Comparison of ENCODE assay signal across 11 mouse cellular contexts in the genomic region with DNA sequence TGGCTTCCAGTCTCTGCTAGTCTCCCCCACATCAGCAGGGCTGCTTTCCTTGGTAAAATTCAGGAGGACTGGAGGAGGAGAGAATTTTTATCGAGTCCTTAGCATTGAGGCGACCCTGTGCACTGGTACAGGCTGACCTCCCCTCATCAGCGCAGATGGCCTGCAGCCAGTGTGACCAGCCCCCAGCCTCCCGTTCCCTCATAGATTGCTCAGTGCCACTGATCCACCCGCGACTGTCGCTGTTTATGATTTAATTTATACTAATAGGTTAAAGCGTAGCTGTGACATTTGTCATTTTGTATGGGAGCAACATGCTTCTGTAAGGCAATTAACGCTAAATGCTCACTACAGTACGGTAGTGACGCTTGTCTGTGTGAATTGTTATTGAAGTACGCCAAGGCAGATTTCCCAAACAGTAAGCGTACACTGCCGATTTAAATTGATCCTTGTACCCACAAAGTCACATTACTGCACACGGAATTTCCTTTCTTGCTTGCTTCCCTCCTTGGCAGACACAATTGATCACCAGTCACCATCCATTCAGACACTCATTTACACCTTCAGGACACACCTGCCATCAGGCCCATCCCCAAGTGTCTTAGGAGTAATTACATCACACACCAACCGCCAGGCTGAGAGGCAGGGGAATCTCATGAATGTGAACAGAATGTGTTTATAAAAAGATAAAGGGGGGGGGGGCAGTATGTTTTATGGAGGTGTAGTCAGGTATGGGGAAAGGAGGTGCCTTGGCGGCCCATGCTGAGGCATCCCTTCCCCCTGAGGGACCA. TPM values are rescaled to one million over a fixed set of nuclear protein-coding genes. Genes with fewer than 3 reads are reported as not detected.
DNase-seq lines count a peak whose midpoint lies in the region; ATAC-seq and TF ChIP-seq lines count a peak whose summit lies in the region.
"Had no signal": no experiment of that assay in that cellular context is flagged by ENCODE, and none has a peak within 500 bp of the region (broad histone marks: within the 10 kb centered on the region; RNA-seq: fewer than 3 reads in every experiment).

No protein-coding gene starts in this region.

- H3K9me3 ChIP-seq in kidney, embryonic 15.5 days (replicated peaks): no peaks in the 10 kb centered on the region
- H3K9me3 ChIP-seq in embryonic facial prominence, embryonic 14.5 days (ENCODE audit: control insufficient read depth, low read length): no peaks in the 10 kb centered on the region
- no peaks in the 10 kb centered on the region for H3K9me3 ChIP-seq in intestine, postnatal 0 days (ENCODE audit: control insufficient read depth)
- H3K9me3 ChIP-seq in midbrain, postnatal 0 days (ENCODE audit: low read length): no peaks in the 10 kb centered on the region

- H3K9ac ChIP-seq in kidney, embryonic 15.5 days: no peak overlapping the region
- H3K9ac ChIP-seq in embryonic facial prominence, embryonic 14.5 days (ENCODE audit: low read depth, low read length): peak overlapping the region; percentile 52; the same call in 1 of the 2 replicates
- H3K9ac ChIP-seq in intestine, postnatal 0 days (ENCODE audit: low read depth, low read length): no peak overlapping the region
- no peak overlapping the region for H3K9ac ChIP-seq in midbrain, postnatal 0 days (replicated peaks; ENCODE audit: low read length, poor library complexity, severe bottlenecking)

- H3K27ac ChIP-seq in kidney, embryonic 15.5 days: no peak overlapping the region
- H3K27ac ChIP-seq in embryonic facial prominence, embryonic 14.5 days (replicated peaks; ENCODE audit: low read depth, low read length): no peak overlapping the region
- H3K27ac ChIP-seq in intestine, postnatal 0 days (ENCODE audit: low read depth, low read length): no peak overlapping the region
- no peak overlapping the region for H3K27ac ChIP-seq in midbrain, postnatal 0 days (ENCODE audit: low read depth, low read length)
- H3K27ac ChIP-seq in layer of hippocampus, adult 2 months: no peak overlapping the region
- H3K27ac ChIP-seq: gastrocnemius, adult 2 months had no signal

- no peak for TF ChIP-seq CTCF in intestine, postnatal 0 days (IDR thresholded peaks at IDR 0.05; ENCODE audit: low read depth)
- TF ChIP-seq CTCF in midbrain, postnatal 0 days (IDR thresholded peaks at IDR 0.05): no peak
- TF ChIP-seq CTCF in layer of hippocampus, adult 2 months (conservative IDR thresholded peaks at IDR 0.05): no peak

- 29% methylated on average over 17 of the region's 17 CpGs for WGBS in kidney, embryonic 15.5 days
- WGBS in embryonic facial prominence, embryonic 14.5 days: 34% methylated on average over 17 of the region's 17 CpGs
- WGBS in intestine, postnatal 0 days: 40% methylated on average over 17 of the region's 17 CpGs
- WGBS in midbrain, postnatal 0 days: 23% methylated on average over 17 of the region's 17 CpGs

- no peak overlapping the region for H3K4me3 ChIP-seq in kidney, embryonic 15.5 days (replicated peaks)
- peak overlapping the region; percentile 26; the same call in 1 of the 2 replicates for H3K4me3 ChIP-seq in embryonic facial prominence, embryonic 14.5 days (ENCODE audit: low read depth, low read length)
- no peak overlapping the region for H3K4me3 ChIP-seq in intestine, postnatal 0 days (ENCODE audit: low read depth, low read length)
- no peak overlapping the region for H3K4me3 ChIP-seq in midbrain, postnatal 0 days (ENCODE audit: low read depth, low read length)
- H3K4me3 ChIP-seq in layer of hippocampus, adult 2 months: no peak overlapping the region
- H3K4me3 ChIP-seq: gastrocnemius, adult 2 months had no signal

- DNase-seq in kidney, postnatal 14 days: no peak
- DNase-seq in embryonic facial prominence, embryonic 14.5 days (ENCODE audit: low spot score): no peak
- DNase-seq in midbrain, postnatal 0 days (ENCODE audit: low spot score): peak; percentile 22
- no peak for DNase-seq in layer of hippocampus, adult 2 months (ENCODE audit: low spot score in 2 of 2)
- no peak for DNase-seq in adrenal gland, postnatal 14 days
- no peak for DNase-seq in layer of hippocampus, adult 18-20 months (ENCODE audit: low spot score in 2 of 2)

- peaks cover 32% of the 10 kb centered on the region for H3K27me3 ChIP-seq in kidney, embryonic 15.5 days
- 0 out of 2 replicates have a peak, but pooled peaks cover 7% of the 10 kb centered on the region for H3K27me3 ChIP-seq in embryonic facial prominence, embryonic 14.5 days (replicated peaks; ENCODE audit: control insufficient read depth, insufficient read depth, low read length)
- H3K27me3 ChIP-seq in intestine, postnatal 0 days (replicated peaks; ENCODE audit: control insufficient read depth, insufficient read depth, low read length): 0 out of 2 replicates have a peak, but pooled peaks cover 9% of the 10 kb centered on the region
- H3K27me3 ChIP-seq in midbrain, postnatal 0 days (ENCODE audit: insufficient read depth, low read length): no peaks in the 10 kb centered on the region

- peaks cover 21% of the 10 kb centered on the region for H3K4me1 ChIP-seq in kidney, embryonic 15.5 days
- H3K4me1 ChIP-seq in embryonic facial prominence, embryonic 14.5 days (ENCODE audit: control insufficient read depth, insufficient read depth, low read length): peaks cover 8% of the 10 kb centered on the region
- no peaks in the 10 kb centered on the region for H3K4me1 ChIP-seq in intestine, postnatal 0 days (replicated peaks; ENCODE audit: control insufficient read depth, insufficient read depth, low read length)
- peaks cover 6% of the 10 kb centered on the region; the same call in 1 of the 2 replicates for H3K4me1 ChIP-seq in midbrain, postnatal 0 days (ENCODE audit: insufficient read depth, low read length)

- no peaks in the 10 kb centered on the region for H3K36me3 ChIP-seq in kidney, embryonic 15.5 days
- H3K36me3 ChIP-seq in embryonic facial prominence, embryonic 14.5 days (ENCODE audit: control insufficient read depth, insufficient read depth, low read length): no peaks in the 10 kb centered on the region
- no peaks in the 10 kb centered on the region for H3K36me3 ChIP-seq in intestine, postnatal 0 days (ENCODE audit: control insufficient read depth, insufficient read depth)
- H3K36me3 ChIP-seq in midbrain, postnatal 0 days (ENCODE audit: insufficient read depth, low read length): no peaks in the 10 kb centered on the region

- ATAC-seq in kidney, embryonic 15.5 days (replicated peaks; ENCODE audit: low FRiP score): peak; percentile 50; the same call in 1 of the 2 replicates
- ATAC-seq in embryonic facial prominence, embryonic 14.5 days (ENCODE audit: low read depth): no peak; the same call in 1 of the 2 replicates
- no peak for ATAC-seq in intestine, postnatal 0 days
- ATAC-seq in midbrain, postnatal 0 days (ENCODE audit: low FRiP score): no peak

- peak overlapping the region; percentile 57 for H3K4me2 ChIP-seq in kidney, embryonic 15.5 days
- H3K4me2 ChIP-seq in embryonic facial prominence, embryonic 14.5 days (ENCODE audit: low read depth, low read length): peak overlapping the region; percentile 50
- 0 out of 2 replicates have a peak overlapping the region, but pooled peaks have one; percentile 37 for H3K4me2 ChIP-seq in intestine, postnatal 0 days (replicated peaks; ENCODE audit: low read depth)
- H3K4me2 ChIP-seq in midbrain, postnatal 0 days (ENCODE audit: low read depth, low read length, poor library complexity, severe bottlenecking): no peak overlapping the region

RNA-seq across cellular contexts. Expression of gene Mtcl1, which starts 31.1 kb away (rescaled TPM):
- 6.0 and 6.4 TPM in 2 replicates for polyA plus RNA-seq in kidney, embryonic 15.5 days (2015; fragmentation: Nextera tagmentation; extraction: Ambion mirVana)
- polyA plus RNA-seq in embryonic facial prominence, embryonic 14.5 days (2014; fragmentation: Nextera tagmentation; extraction: Ambion mirVana): 8.2 and 8.8 TPM in 2 replicates
- polyA plus RNA-seq in intestine, postnatal 0 days (2015; fragmentation: Nextera tagmentation; extraction: Ambion mirVana): 1.5 and 1.9 TPM in 2 replicates
- total RNA-seq in midbrain, postnatal 0 days (2014; rRNA removed): 15.7 and 25.2 TPM in 2 replicates
- polyA plus RNA-seq in midbrain, postnatal 0 days (2015; fragmentation: Nextera tagmentation; extraction: Ambion mirVana): 9.5 and 10.8 TPM in 2 replicates
- total RNA-seq in layer of hippocampus, adult 2 months (2021): 10 to 100 TPM; 31.7 to 44.8 TPM
- total RNA-seq in adrenal gland, postnatal 14 days (2021): 13.7 and 14.3 TPM in 2 replicates
- 10 to 100 TPM; 42.8 to 53.0 TPM for total RNA-seq in layer of hippocampus, adult 18-20 months (2021)
- total RNA-seq: MEL; neutrophil, adult 5-6 weeks had no signal

RNA-seq across cellular contexts. Expression of gene Rab12, which starts 38.8 kb away (rescaled TPM):
- polyA plus RNA-seq in kidney, embryonic 15.5 days (2015; fragmentation: Nextera tagmentation; extraction: Ambion mirVana): 41.3 and 44.1 TPM in 2 replicates
- 58.5 and 60.1 TPM in 2 replicates for polyA plus RNA-seq in embryonic facial prominence, embryonic 14.5 days (2014; fragmentation: Nextera tagmentation; extraction: Ambion mirVana)
- 20.1 and 21.5 TPM in 2 replicates for polyA plus RNA-seq in intestine, postnatal 0 days (2015; fragmentation: Nextera tagmentation; extraction: Ambion mirVana)
- total RNA-seq in midbrain, postnatal 0 days (2014; rRNA removed): 102 and 112 TPM in 2 replicates
- 90.5 and 95.3 TPM in 2 replicates for polyA plus RNA-seq in midbrain, postnatal 0 days (2015; fragmentation: Nextera tagmentation; extraction: Ambion mirVana)
- total RNA-seq in layer of hippocampus, adult 2 months (2021): 100 to 1,000 TPM; 111 to 112 TPM
- total RNA-seq in adrenal gland, postnatal 14 days (2021): 97.8 and 99.6 TPM in 2 replicates
- 100 to 1,000 TPM; 114 to 116 TPM for total RNA-seq in layer of hippocampus, adult 18-20 months (2021)
